Mouse (Mus musculus): ENCODE measurements around the gene Apc2.

The Apc2 gene

DNA sequence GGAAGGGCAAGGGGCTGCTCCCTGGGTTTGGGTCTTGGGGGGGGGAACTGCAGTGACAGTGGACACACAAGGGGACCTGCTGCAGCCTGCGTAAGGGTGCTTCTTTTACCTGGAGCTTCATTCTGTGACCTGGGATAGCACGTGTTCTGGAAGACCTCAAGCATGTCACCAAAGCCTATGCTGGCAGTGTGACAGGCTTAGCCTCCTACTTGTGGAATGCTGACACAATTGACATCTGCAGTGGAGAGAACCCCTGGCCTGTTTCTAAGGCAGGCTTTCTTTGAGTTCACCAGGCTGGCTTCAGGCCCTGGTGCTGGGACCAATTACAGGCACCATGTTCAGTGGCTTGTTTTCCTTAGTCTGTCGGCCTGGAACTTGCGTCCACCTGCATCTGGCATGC, 1.5 kb upstream of the Apc2 start:
- DNase-seq (ENCODE audit: low read depth, low spot score) = no peak

DNA sequence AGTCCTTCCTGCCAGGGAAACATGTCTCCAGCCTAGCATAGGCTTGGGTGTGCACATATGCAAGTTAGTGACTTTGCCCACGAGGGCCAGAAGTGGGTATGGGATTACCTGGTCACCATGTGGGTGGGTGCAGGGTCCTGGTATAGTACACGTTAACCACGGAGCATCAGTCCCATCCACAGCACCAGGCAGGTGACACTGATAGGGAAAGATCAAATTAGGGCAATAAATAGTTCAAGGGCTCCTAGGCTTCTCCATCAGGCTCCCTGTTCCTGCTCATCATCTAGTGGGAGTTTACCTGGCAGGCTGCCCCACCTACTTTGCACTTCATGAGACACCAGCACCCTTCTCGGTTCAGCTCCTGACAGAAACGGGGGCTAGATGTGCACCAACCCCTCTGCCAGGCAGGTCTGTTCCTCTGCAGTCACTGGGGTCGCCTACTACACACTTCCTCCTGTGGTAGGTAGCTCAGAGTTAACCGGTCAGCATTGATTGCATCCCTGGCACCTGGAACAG, 931 bp upstream of the Apc2 start:
- DNase-seq (ENCODE audit: low read depth, low spot score) = no peak

DNA sequence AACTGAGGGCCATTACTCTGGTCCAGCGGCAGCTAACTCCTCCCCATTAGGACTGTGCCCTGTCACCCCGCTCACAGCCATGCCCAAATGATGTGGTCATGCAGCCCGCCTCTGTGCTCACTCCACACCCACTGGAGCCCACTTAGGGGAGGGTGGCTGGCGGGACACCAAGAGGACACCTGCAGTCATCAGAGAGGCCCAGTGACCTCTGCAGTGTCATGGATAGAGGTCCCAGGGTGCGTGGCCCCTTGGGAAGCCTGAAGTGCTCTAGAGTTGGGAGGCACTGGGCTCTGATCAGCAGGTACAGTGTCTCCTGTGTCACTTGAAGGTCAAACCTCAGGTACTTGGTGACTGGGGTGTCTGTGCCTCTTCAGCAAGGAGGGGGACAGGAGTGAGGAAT, 1.0 kb downstream of the Apc2 start:
- no peak for DNase-seq (ENCODE audit: low read depth, low spot score)

DNA sequence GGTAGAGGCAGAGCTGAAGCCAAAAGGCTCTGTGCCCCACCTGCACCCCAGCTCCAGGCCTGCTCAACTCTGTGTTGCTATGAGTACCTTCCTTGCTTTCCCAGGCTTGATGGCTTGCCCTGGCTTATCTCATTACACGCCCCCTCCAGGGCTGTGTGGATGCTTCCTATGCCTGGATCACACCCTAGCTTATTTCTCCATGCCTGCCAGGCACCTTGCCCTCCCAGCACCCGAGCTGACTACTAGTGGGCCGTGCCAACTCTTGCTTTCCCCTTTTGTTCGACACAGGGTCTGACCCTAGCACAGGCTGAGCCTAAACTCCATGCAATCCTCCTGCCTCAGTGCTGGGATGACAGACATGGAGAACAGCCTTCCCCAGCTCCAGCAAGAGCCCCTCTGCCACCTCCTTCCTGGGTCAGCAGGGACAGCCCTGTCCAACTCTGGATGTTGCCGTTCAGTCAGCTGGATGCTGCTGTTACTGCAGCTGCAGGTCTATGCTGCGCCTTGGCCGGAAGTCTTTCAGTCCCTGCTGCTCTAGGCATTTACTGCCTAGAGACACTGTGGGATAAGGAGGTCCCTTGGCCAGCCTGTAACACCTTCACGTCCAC, 1.9 kb downstream of the Apc2 start:
- DNase-seq (ENCODE audit: low read depth, low spot score) = no peak

DNA sequence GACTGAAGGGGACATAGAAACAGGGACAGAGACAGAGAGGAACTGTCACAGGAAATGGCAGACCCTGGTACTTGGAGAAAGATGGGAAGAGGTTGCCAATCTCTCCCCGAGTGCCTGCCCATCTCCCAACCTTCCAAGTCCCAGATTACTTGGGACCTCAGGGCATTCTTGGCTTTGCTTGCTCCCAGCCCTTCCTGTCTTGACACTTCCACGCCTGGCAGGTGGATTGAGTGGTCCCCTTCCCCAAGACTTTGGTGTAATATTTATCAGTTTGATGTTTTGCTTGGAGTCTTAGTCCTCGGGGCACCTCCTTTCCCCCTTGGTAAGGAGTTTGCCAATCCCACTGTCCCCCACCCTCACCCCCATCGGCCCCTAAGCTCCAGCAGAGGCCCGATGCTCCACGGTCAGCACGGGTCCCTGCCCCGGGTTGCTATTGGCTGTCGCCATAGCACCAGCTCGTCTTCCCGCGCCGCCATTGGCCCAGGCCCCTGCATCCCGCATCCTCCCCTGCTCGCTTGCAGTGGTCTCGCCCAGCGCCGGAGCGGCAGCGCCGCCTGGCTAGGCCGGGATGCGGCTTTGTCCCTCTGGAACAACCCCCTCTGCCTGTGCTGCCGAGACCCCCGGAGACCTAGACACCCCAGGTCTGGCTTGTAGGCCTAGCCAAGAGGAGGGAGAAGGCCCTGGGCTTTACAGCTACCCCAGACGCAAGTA, 2.9 kb downstream of the Apc2 start:
- peak; percentile 67 for DNase-seq (ENCODE audit: low read depth, low spot score)

DNA sequence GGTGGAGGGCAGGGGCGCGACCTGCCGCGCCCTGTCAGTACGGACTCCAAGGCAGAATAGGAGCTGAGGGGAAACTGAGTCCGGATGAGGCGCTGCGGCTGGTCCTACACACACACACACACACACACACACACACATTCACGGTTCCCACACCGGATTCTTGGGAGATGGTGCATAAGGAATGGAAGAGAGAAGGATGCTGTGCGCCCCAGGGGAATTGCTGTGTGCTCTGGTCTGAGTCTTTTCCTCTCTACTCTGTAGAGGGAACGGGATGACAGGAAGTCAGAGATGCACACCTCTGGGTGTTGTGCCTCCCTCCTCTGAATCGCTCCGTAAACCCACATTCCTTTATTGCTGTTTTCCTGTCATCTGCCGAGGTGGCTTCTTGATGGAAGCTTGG, 3.5 kb downstream of the Apc2 start:
- no peak for DNase-seq (ENCODE audit: low read depth, low spot score)

DNA sequence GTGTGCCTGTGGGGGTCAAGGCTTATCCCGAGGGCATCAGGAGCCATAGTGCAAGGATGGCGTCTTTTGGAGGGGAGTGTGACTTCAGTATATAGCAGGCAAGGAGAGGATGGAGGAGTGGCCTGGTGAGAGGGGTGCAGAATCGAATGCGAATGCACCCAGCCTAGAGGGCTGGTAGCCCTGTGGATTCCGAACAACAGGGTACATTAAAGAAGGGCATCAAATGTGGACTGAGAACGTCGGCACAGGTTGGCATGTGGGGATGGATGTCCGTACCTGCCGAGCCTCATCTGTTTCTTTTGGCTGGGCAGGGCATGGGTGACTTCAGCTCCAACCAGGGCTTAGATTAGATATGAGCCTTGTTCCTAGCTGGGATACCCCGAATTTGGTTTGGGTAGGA, 4.0 kb downstream of the Apc2 start:
- DNase-seq (ENCODE audit: low read depth, low spot score) = no peak

DNA sequence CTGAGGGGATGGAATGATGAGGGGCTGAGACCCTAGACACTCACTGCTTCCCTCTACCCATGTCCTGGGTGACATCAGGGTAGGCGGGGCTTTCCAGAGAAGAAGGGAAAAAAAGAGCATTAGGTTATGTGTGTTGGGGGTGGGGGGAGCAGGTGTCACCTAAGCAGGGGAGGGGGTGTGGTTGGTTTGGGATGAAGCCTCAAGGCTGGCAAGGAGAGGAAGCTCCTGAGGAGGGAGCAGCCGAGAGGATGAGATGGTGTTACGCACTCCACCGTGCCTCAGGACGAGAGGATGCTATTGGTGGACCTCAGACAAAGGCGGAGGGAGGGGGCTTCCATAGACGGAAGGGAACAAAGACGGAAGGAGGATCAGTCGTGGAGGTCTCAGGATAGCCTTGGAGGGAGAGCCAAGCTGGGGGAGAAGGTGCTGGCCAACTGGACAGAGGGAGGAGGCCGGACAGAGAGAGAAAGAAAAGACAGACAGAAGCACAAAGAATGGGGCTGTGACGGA, 5.0 kb downstream of the Apc2 start:
- DNase-seq (ENCODE audit: low read depth, low spot score) = no peak

DNA sequence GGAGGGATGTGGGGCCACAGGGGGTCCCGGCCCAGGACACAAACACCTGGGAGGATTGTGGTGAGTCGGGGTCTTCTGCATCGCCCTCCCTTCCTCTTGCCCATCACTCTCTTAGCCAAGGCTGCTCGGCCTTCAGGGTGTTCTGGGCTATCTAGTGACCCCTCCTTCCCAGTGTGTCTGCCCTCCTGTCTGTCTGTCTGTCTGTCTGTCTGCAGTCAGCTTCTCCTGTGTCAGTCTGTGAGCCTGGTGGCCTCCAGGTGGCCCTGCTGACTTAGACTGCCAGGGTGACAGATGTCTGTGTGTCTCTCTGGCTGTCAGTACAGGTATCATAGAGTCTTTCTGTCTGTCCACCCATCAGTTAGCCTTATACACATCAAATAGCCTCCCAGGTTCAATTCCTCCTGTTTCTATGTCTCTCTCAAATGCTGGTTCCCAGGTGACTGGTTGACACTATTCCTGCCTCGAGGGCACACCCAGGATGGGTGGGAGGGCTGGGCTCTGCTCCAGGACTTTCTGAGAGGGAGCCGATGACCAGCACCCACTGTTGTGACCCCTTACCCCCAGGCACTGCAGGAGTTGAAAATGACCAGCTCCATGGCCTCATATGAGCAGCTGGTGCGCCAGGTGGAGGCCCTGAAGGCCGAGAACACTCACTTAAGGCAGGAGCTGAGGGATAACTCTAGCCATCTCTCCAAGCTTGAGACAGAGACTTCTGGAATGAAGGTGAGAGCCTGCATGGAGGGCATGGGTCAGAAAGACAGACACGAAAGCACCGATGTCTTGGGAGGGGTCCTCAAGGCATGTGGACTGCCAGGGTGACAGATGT, 5.7 kb downstream of the Apc2 start:
- DNase-seq (ENCODE audit: low read depth, low spot score) = no peak

DNA sequence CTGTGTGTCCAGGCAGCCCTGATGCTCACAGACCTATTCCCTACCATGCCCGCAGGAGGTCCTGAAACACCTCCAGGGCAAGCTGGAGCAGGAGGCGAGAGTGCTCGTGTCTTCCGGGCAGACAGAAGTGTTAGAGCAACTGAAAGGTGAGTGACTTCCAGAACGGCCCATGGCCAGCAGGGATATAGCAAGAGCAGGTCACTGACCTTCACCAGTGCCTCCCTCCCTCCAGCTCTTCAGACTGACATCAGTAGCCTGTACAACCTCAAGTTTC, 6.2 kb downstream of the Apc2 start:
- DNase-seq (ENCODE audit: low read depth, low spot score) = no peak

DNA sequence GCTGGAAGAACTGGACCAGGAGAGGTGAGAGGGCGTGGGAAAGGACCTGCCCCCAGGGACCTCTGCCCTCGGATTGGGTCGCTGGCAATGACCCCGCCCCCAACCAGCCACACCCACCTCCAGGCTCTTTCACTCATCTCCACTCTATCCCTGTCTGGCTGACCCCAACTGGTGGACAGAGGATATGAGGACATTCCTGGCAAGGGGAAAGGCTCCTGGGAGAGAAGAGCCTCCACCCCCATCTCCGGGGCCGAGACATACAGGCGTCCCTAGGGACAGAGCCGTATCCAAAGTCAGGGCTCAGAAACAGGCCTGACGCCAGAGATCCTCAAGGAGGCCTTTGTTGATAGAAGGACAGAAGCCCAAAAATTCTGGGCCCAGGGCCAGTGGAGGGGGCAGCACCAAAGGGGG, 6.7 kb downstream of the Apc2 start:
- no peak for DNase-seq (ENCODE audit: low read depth, low spot score)

DNA sequence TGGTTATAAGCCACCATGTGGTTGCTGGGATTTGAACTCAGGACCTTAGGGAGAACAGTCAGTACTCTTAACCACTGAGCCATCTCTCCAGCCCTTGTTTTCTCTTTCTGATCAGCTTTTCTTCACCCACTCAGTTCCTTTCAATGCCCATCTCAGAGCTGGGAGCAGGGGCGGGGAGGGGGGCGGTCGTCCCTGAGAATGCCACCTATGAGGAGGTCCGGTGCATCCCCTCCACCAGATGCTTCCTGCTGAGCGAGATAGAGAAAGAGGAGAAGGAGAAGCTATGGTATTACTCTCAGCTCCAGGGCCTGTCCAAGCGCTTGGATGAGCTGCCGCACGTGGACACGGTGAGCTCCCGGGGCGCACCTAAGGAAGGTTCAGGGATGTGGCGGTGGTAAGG, 8.7 kb downstream of the Apc2 start:
- no peak for DNase-seq (ENCODE audit: low read depth, low spot score)

DNA sequence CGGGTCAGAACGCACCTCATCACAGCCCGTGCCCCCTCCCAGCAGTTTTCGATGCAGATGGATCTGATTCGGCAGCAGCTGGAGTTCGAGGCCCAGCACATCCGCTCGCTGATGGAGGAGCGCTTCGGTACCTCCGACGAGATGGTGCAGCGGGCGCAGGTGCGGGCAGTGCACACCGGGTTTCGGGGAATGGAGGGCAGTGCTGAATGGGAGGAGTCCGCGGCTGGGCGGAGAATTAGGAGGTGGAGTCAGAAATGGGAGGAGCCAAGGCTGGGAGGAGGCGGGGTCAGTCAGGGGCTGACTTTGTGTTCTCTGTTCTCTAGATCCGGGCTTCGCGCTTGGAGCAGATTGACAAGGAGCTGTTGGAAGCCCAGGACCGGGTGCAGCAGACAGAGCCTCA, 9.1 kb downstream of the Apc2 start:
- no peak for DNase-seq (ENCODE audit: low read depth, low spot score)

DNA sequence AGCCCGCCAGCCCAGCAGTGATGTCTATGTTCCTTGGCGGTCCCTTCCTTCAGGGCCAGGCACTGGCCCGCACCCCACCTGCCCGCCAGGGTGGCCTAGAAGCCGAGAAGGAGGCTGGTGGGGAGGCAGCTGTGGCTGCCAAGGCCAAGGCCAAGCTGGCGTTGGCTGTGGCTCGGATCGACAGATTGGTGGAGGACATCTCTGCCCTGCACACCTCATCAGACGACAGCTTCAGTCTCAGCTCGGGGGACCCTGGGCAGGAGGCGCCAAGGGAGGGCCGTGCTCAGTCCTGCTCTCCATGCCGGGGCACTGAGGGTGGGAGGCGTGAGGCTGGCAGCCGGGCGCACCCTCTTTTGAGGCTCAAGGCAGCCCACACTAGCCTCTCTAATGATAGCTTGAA, 15.8 kb downstream of the Apc2 start:
- DNase-seq (ENCODE audit: low read depth, low spot score) = no peak

DNA sequence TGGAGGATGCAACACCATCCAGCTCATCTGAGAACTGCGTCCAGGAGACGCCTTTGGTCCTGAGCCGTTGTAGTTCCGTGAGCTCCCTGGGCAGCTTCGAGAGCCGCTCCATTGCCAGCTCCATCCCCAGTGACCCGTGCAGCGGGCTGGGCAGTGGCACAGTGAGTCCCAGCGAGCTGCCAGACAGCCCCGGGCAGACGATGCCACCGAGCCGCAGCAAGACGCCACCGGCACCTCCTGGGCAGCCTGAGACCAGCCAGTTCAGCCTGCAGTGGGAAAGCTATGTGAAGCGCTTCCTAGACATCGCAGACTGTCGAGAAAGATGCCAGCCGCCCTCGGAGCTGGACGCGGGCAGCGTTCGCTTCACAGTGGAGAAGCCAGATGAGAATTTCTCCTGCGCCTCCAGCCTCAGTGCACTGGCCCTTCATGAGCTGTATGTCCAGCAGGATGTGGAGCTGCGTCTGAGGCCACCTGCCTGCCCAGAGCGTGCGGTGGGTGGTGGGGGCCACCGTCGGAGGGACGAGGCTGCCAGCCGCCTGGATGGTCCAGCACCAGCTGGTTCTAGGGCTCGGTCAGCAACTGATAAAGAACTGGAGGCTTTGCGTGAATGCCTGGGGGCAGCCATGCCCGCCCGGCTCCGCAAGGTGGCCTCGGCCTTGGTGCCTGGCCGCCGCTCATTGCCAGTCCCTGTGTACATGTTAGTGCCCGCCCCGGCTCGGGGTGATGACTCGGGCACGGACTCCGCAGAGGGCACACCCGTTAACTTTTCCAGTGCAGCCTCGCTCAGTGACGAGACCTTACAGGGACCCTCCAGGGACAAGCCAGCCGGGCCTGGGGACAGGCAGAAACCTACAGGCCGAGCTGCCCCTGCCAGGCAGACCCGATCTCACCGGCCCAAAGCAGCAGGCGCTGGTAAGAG, 17.1 kb downstream of the Apc2 start:
- DNase-seq (ENCODE audit: low read depth, low spot score) = no peak

DNA sequence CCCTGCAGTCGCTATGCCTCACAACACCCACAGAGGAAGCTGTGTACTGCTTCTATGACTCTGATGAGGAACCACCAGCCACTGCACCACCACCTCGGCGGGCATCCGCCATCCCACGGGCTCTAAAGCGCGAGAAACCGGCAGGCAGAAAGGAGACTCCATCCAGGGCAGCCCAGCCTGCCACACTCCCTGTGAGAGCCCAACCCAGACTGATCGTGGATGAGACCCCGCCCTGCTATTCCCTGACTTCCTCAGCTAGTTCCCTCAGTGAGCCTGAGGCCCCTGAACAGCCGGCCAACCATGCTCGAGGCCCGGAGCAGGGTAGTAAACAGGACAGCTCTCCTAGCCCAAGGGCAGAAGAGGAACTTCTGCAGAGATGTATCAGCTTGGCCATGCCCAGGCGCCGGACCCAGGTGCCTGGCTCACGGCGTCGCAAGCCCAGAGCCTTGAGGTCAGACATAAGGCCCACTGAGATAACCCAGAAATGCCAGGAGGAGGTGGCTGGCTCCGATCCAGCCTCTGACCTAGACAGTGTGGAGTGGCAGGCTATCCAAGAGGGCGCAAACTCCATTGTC, 17.9 kb downstream of the Apc2 start:
- DNase-seq (ENCODE audit: low read depth, low spot score) = no peak

DNA sequence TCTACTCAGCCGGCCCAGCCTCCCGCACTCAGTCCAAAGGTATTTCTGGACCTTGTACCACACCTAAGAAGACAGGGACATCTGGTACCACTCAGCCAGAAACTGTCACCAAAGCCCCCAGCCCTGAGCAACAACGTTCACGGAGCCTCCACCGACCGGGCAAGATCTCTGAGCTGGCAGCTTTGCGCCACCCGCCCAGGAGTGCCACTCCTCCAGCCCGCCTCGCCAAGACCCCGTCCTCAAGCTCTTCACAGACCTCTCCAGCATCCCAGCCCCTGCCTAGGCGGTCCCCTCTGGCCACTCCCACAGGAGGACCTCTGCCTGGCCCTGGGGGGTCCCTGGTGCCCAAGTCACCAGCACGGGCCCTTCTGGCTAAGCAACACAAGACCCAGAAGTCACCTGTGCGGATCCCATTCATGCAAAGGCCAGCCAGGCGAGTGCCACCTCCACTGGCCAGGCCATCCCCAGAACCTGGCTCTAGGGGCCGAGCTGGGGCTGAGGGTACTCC, 18.8 kb downstream of the Apc2 start:
- DNase-seq (ENCODE audit: low read depth, low spot score) = no peak

DNA sequence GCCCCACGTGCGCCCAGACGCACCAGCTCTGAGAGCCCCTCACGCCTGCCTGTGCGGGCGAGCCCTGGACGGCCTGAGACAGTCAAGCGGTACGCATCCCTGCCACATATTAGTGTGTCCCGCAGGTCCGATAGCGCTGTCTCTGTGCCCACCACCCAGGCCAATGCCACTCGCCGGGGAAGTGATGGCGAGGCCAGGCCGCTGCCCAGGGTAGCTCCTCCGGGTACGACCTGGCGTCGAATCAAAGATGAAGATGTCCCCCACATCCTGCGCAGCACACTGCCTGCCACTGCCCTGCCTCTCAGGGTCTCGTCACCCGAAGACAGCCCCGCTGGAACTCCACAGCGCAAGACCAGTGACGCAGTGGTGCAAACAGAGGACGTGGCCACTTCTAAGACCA, 19.5 kb downstream of the Apc2 start:
- DNase-seq (ENCODE audit: low read depth, low spot score) = no peak

DNA sequence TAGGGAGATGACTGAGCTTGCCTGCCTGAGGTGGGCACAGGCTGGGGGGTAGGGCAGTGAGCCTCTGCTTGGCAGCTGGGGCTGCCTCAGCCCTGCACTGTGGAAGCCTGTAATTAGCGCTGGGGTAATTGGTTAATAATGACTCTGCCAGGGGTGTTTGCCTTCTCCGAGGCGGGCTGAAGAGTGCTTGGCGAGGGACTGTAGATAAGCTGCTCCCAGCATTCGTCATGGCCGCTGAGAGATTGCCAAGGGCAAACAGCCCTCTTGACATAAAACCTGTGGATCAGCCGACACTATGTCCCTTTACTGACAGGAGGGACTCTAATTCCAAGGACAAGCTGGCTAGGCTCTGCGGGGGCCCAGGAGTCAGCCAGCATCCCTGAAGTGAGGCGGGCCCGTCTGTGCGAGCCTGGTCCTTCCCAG, 20.6 kb downstream of the Apc2 start:
- DNase-seq (ENCODE audit: low read depth, low spot score) = no peak

DNA sequence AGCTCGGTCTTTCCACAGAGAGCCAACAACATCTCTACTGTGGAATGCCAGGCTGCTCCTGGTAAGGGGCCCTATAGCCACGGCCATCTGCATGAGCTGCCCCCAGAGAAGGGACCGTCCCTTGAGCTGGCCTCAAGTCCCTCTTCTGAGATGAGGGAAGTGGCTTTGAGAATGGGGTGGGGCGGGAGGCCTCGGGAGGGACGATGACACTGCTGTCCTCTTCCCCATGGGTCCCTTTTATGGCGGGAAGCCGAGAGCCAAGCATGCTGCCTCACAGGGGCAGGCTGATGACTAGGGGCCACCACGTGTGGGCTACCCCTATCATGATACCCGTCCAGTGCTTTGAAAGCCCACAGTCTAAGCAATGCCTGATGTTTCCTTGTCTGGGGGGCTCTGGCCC, 21.2 kb downstream of the Apc2 start:
- no peak for DNase-seq (ENCODE audit: low read depth, low spot score)

DNA sequence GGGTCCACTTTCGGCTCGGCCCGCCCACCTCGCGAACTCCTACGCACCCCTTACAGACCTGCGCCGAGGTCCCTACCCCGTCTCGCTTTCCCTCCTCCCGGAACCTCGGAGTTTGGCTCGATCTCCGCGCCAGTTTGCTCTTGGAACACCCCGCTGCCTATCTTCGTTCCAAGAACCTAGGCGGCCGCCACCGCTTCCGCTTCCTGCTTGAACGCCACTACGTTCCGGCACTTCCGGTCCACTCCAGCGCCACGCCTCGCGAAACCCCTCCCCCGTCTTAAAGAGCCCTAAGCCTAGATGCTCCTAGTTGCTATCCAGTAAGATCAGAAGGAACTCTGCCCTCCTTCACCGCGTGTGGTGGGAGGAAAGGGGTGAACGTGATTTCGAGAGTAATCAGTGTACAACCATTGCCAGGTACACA, 24.6 kb downstream of the Apc2 start, which contains the start of gene 2310011J03Rik:
TSS of gene 2310011J03Rik (minus strand) at position 198 of the 421 bp plus-strand sequence.
- peak; percentile 81 for DNase-seq (ENCODE audit: low read depth, low spot score)

Measured in embryo, embryonic 11.5 days (tissue).